Comparison of ENCODE assay signal across 14 mouse cellular contexts in the genomic region with DNA sequence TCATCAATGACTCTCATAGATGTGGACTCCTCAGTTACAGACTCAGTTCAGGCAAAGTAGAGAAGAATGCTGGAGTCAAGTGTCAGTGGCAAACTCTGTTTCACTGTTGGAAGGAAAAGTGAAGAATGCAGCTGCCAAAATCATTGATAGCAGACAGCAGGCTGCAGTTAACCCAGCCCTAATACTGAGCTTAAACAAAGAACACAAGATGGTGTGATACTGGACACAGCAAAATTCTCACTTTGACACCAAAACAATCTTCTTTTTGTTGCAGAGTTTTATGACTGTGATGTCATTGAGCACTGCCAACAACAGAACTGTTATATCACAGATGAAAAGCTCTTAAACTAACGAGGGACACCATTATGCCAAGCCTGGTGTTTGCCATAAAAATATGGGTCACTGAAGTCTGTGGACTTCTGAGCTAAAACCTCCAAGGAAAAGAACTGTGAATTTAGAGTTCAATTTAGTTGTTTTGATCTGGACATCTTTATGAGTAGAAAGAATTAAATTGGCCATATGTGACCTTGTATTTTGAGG.
"Had no signal": no experiment of that assay in that cellular context is flagged by ENCODE, and none has a peak within 500 bp of the region (broad histone marks: within the 10 kb centered on the region; RNA-seq: fewer than 3 reads in every experiment).

No protein-coding gene starts in this region.

- H3K9ac ChIP-seq: limb, embryonic 15.5 days; liver, embryonic 12.5 days; lung, embryonic 14.5 days; neural tube, embryonic 13.5 days had no signal

- H3K36me3 ChIP-seq: limb, embryonic 15.5 days; liver, embryonic 12.5 days; neural tube, embryonic 13.5 days had no signal

- DNase-seq: kidney, adult 8-10 months; lung, embryonic 14.5 days; lung, postnatal 10 days; lung, postnatal 4 days; right cerebral cortex, adult 18-20 months; right cerebral cortex, postnatal 25 days; thymus, adult 18-20 months; thymus, postnatal 14 days had no signal

- H3K4me2 ChIP-seq: limb, embryonic 15.5 days; liver, embryonic 12.5 days; lung, embryonic 14.5 days; midbrain, embryonic 11.5 days; neural tube, embryonic 13.5 days had no signal

- H3K4me1 ChIP-seq: limb, embryonic 15.5 days; liver, embryonic 12.5 days; neural tube, embryonic 13.5 days had no signal

- H3K27me3 ChIP-seq: limb, embryonic 15.5 days; liver, embryonic 12.5 days; neural tube, embryonic 13.5 days had no signal

- H3K9me3 ChIP-seq: limb, embryonic 15.5 days; liver, embryonic 12.5 days; neural tube, embryonic 13.5 days had no signal

- H3K4me3 ChIP-seq: limb, embryonic 15.5 days; liver, embryonic 12.5 days; neural tube, embryonic 13.5 days had no signal

- ATAC-seq: intestine, postnatal 0 days; liver, embryonic 12.5 days; midbrain, embryonic 16.5 days had no signal

- H3K27ac ChIP-seq: limb, embryonic 15.5 days; liver, embryonic 12.5 days; neural tube, embryonic 13.5 days had no signal
